Mouse (Mus musculus): ENCODE data around the gene Mpdu1.
A peak's percentile ranks its signal among the peaks of the same experiment; 100 is the strongest.

Mpdu1 gene

DNA sequence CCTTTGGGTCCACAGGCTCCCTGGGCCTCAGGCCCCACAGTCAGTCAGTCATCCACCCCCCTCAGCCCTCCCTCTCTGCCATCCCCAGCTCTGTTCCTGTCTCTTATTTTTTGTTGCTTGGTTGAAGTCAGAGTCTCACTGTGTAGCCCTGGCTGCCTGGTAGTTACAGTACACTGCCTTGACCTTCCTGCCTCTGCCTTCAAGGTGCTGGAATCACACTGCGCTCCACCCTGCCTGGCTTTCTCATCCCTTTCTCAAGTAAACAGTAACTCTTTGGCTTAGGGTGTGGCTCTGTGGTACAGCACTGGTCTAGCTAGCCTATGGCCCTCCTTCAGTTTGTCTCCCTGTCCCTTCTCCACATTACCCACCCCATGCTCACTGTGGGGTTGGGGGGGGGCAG lies 27.4 kb upstream of the Mpdu1 start:
- no peak for DNase-seq

DNA sequence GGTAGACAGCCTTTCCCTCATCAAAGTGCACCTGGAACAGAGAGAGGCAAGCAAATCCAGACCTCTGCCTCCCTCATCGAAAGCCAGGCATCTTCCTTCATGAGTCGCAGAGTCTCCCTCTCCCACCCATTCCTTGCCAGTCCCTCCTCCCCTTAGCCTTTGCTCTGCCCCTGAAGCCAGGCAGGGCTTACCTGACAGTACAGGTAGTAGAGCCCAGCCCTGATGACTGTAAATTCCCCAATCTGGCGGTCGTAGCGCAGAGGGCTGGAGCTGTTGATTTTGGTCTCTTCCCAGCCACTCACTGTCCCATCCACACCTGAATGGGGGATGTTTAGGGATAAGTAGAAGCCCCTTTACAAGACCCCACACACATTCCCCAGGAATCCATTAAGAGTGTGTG lies 24.6 kb upstream of the Mpdu1 start:
- no peak for DNase-seq

DNA sequence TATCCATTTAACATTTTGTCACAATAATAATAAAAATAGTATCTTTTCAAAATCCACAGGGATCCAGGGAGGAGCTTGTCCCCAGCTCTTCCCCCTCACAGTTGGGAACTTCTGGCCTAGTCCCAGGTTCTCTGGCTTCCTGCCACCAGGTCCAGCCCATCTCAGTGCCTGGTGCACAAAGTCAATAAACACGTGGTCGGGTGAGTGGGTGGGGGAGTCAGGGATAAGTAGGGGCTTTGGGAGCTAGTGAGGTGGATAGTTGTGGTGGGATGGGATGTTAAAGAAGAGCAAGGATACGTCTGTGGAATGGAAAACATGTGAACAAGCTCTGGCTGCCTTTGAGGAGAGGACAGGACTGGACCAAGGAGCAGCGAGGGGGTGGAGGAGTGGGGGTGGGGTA lies 23.9 kb upstream of the Mpdu1 start:
- DNase-seq: peak; percentile 65

DNA sequence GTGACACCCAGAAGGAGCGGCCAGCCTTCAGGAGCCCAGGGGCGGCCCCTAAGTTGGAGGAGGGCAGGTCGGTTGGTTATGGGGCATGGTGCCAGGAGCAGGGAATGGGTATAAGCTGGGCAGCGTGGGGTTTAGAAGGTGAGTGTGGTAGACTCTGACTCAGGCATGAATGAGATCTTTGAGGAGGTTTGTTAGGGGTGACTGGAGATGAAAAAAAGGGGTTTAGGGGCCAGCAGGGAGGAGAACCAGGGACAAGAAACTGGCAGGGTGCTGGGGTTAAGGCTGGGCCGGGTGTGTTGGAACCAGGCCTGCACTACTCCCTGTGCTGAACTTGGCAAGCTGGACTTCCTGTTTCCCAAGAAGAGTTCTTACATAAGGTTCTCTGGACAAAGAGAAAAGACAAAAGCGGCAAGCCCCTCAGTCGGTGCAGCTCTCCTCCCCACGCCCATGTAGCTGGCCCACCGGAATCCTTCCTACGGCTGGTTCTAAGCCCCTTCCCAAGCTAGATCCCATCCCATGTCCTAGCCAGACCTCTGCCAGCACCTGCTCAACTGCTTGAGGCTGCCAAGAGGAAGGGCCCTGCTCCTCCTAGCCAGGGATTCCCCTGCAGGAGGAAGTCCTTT lies 23.2 kb upstream of the Mpdu1 start, which contains the start of gene Tnfsf13:
Gene Tnfsf13, minus strand, starts transcription at position 259 of the 623 bp plus-strand sequence.
- DNase-seq: no peak

DNA sequence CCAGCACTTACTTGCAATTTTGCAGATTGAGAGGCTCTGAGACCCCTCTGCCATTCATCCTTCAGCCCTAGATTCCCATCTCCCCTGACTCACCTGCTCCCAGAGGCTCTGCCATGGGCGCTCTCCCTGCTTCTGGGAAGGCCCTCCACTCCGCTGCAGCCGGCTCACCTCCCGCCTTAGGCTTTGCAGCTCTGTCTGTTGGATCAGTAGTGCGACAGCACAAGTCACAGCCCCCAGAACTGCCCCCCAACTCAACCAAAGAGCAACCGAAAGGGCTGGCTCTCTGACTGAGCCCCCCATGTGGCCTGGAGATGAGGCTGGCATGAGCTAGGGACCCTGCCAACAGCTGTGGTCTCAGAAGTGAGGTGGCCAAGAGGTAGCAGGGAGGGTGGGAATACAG lies 22.5 kb upstream of the Mpdu1 start:
- no peak for DNase-seq

DNA sequence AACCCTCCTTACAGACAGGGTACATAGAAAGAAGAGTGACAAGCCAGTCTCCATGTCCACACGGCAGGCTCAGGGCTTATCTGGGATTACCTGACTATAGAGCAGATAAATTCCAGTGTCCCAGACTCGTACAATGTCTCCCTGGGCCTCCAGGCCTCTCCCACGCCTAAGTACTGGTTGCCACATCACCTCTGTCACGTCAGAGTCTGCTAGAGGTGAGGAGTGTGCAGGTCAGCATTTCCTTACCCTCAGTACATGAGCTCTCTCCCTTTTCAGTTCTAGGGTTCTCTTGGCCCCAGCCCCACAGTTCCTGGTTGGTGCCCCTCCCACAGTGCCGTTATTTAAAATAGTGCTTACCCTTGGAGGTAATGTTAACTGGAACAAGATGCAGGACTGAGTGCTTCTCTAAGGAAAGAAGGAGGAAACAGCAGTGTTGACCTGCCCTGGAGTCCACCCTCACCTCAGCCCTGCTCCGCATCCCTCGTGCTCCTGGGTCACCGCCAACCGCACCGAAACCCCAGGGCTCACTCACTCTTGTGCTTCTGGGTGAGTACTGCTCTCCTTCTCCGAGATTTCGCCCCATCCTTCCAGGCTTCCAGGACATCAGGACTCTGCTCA lies 21.8 kb upstream of the Mpdu1 start:
- no peak for DNase-seq

DNA sequence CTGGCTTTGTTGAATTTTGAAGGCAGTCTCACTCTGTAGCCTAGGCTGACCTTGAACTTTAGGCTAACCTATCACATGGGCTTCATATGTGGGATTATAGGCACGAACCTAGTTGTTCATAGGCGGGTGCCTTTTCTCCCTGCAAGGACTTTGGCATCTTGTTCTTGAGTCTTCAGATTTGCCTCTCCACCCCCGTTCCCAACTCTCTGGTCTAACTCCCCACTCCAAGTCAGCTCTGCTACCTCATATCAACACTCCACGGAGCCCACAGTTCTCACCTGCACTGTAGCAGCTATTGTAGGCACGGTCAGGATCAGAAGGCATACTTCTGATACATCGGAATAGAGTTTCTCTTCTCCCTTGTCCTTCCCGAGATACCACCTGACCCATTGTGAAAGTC lies 21.1 kb upstream of the Mpdu1 start:
- no peak for DNase-seq

DNA sequence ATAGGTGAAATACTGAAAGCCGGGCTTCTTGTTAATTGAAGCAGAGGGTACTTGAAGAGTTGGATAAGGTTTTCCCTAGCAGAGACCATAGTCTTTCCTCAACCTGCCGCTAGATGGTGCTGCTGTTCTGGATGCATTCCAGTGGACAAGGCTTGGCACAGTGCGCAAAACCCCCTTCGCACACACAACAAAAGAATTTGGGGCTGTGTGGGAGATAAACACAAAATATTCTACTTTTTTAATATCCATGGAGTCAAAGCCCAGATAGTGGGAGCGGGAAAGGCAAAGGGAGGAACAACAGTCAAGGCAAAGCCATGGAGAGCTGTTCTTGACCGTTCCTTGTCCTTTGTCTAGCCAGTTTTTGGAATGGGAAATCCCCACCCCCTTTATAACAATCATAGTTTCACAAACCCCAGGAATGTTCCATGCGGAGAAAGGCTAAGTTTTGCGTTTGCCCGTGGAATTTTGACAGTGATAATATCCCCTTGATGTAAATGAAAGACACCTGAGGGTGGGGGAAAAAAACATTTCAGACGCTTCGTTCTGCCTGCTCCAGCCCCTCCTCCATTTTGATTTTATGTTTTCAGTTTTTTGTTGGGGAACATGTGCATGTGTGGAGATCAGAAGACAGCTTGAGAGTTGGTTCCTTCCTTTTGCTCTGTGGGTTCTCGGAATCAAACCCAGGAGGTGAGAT lies 20.5 kb upstream of the Mpdu1 start:
- DNase-seq: peak; percentile 94

DNA sequence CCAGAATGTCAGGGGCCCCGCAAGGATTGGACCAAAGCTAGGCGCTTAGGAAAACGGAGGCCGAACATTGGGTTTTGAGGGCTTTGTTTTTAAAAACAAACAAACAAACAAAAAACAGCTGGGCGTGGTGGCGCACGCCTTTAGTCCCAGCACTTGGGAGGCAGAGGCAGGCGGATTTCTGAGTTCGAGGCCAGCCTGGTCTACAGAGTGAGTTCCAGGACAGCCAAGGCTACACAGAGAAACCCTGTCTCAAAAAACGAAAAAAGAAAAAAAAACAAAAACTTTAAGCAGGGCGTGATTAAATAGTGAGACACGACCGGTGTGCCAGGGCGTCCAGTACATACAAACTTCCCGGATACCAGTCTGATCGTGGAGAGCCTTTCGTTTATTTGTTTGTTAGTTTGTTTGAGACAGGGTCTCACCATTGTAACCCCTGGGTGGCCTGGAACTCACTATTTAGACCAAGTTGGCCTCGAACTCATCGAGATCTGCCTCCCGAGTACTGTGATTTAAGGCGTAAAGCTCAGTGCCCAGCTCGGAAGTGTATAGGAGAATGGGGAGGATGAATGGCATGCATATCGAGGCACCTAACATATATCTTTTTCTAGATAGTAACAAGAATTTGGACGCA lies 19.9 kb upstream of the Mpdu1 start:
- no peak for DNase-seq

DNA sequence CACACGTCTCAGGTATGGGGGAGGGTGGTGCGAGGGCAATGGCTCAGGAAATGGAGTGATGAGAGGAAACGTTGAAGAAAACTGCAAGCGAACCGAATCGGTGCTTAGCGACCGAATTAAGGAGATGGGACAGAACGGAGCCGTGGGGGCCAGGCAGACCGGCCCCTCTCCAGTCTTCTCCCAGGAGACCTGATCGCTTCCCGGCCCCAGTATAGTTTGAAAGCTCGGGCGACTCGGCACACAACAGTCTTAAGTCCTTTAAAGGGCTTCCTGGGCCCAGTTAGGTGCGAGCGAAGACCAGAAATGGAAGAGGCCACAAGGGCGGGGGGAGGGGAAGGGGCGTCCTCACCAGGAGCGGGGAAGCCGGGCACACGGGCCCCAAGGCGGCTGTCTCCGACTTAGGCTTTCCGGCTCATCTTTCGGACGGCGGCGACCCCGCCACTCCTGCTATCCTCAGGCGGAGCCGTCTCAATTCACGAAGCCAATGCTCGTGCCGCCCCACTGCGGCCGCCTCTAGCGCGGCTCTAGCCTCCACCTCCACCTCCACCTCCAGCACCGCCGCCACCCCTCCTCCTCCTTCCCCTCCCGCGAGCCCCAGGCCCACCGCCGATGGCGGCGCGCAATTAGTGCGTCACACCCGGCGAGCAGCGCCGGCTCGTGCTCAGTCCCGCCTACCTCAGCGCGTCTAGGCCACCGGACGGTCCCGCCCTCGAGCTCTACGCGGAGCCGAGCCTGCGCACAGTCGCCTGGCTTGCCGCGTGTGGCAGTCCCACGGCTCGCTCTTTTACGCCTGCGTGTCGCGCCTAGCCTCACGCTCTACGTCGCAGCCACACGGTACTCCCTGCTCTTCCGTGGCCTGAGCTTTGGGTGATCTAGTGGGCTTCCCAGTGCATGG lies 19.1 kb upstream of the Mpdu1 start, which contains the start of gene Senp3:
Gene Senp3, minus strand, starts transcription at position 771 of the 895 bp plus-strand sequence.
- DNase-seq: peak; percentile 98

DNA sequence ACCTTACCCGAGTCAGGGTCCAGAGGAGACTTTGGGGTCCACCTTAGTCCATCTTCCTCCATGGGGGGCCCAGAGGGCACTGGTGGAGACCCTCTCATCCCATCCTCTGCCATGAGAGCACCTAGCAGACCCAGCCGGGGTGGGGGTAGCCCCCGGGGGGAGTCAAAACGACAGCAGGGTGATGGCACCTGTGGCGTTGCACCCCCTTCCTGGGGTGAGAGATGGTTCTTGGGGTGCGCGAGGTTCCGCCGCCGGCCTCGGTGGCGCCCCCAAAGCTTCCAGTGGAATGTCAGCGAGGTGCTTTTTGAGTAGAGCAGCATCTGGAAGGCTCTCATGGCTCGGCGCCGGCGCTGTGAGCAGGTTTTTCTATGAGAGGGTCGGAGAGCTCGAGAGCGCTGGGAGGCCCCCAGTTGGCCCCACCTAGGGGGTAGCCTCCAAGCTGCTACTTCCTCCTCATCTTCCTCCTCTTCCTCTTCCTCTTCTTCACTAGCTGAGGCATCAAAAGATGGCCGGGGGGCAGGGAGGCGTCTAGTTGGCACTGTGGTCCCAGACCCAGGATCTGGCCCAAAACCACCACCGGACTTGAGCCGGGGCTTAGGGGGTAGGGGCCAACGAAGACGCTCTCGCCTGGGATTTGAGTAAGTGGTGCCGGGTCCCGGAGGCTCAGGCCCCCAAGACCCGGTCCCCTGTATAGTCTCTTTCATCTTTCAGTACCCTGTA lies 17.9 kb upstream of the Mpdu1 start:
- DNase-seq: no peak

DNA sequence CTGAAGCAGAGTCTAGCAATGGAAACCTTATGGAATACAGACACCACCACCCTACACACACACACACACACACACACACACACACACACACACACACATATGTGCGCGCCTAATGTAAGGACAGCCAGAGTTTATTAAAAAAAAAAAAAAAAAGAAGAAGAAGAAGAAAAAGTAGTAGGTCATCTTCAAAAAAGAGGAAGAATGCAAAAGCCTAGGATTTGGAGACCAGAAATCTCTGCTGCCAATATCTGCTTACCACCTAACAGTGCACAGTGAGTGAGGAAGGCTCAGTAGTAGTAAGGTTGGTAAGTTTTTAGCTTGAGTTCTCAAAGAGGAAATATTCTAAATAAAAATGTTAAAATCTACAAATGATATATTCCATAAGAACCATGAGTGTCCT lies 16.7 kb upstream of the Mpdu1 start:
- DNase-seq: no peak

DNA sequence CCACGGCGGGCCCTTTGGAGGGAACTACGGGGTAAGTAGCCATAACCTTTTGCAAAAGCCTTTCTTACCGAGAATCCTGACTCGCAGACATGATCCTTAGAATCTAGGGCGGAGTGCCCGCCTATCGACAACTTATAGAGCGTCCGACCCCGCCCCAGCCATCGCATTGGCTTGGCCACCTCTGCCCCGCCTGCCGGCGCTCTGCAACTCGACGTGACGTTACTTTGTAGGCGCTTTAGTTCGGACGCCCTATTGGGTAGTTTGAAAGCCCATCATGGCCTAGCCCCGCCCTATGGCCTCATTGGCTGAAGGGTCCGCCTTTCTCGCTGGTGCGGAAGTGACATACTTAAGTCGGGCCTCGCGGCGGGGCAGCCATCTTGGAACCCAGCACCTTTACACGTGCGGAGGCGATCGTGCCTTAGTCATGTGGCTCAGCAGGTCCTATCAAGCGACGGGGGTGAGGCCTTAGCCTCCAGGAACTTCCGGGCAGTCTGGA lies 9.8 kb upstream of the Mpdu1 start, which contains the start of gene Eif4a1:
Gene Eif4a1, minus strand, starts transcription at position 213 of the 496 bp plus-strand sequence.
- DNase-seq: peak; percentile 98

DNA sequence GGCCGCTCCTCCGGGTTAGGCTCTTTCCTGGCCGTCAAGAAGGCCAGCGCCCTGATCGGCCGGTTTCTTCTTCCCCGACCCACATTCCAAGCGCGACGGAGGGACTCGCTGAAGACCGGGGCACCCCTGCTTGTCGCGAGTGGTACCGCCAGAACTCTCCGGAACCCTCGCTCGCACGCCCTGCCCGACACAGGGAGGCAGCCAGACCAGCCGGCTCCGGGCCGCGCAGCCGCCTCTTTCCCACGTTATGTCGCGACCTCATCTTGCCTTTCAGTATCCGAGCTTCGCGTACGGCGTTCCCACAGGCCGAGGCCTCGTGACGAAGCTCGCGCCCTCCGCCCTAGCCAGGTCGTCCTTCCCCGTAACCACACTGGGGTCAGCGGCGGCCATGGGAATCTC lies 9.3 kb upstream of the Mpdu1 start:
- no peak for DNase-seq

DNA sequence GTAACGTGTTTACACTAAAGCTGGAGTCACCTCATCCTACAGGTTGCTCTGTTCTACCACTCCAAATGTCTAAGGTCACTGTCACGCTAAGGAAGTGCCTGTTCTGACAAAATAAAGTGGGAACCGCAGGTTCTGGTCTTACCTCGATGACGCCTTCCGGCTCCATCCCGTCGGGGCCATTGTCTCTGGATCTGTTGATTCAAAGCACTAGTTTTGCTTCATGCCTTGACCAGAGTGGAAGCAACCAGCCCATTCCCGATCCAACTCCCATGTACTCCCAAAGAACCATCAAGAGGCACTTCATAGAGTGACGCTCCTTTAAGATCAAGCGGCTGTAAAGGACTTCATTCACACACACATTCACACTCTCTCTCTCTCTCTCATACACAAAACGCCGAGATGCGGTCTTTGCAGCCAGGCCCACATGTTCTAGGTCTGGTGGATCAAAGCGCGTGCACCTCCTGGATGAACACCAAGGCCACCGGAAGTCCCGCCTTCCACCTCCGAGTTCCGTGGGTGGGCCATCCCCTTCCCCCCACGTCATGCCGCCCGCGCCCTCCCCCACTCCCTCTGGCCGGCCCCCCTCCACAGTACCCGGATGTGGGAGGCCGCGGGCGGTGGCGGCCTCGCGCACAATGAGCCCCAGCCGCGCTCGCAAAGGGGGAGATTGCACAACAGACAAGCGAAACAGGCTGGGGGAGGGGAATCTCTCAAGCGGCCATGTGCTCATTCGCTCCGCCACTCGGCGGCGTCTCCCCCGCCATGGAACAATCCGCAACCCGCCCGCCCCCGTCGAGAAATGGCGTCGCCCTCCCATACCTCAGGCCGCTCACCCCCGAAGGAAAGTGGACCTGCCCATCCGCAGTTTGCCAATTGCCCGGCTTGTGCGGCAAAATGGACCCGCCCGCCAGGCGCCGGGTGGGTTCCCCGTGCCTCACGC lies 8.6 kb upstream of the Mpdu1 start:
- DNase-seq: peak; percentile 96

DNA sequence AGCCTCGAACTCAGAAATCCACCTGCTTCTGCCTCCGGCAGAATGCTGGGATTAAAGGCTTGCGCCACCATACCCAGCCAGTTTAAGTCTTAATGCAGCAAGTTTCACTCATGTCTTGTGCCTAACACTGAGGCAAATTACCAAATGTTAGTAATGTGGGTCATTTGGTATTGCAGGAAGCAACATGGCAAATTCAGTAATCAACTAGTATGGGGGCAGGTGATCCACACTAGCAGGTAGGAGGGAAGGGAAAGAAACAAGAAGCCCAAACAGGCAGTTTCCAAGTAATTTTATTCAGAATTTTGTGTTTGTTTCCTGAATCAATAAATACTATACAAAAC lies 4.2 kb upstream of the Mpdu1 start:
- no peak for DNase-seq

DNA sequence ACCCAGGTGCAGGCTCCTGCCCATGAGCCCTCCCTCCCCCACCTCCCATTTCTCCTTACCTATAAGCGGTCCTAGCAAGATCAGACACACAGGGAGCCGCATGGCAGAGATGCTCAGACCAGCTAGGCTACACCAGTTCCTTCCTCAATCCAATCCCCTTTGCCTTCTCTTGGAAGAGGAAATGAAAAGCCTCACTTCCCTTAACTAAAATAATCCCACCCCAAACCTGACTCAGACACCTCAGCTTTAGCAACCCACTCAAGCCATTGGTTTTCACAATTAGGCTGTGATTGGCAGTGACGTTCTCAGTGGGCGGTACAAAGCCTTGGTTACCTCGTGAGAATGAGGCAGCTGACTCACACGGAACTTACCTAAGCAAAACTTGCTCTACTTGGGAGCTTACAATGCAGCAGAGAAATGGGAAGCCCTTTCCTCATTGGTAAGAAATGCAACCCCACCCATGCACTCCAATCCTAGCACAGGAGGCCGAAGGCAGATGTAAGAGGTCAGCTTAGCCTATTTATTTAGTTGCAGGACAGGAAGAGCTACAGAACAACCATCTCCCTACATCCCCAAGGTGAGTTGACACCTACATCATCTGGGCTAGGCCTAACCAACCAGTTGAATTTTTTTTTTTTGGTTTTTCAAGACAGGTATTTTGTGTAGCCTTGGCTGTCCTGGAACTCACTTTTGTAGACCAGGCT lies 3.7 kb upstream of the Mpdu1 start, which contains the start of gene Cd68:
Gene Cd68, minus strand, starts transcription at position 193 of the 704 bp plus-strand sequence.
- no peak for DNase-seq

DNA sequence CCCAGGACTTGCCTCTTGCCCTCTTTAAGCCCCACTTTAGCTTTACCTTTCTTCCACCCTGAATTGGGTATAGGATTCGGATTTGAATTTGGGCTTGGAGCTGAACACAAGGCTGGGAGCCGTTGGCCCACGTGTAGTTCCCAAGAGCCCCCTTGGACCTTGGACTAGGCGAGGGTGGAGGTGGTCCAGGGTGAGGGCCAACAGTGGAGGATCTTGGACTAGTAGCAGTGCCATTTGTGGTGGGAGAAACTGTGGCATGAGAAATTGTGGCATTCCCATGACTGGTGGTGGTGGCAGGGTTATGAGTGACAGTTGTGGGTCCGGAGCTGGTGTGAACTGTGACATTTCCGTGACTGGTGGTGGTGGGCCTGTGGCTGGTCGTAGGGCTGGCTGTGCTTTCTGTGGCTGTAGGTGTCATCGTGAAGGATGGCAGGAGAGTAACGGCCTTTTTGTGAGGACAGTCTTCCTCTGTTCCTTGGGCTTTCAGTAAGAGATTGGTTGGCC lies 3.1 kb upstream of the Mpdu1 start:
- DNase-seq: no peak

DNA sequence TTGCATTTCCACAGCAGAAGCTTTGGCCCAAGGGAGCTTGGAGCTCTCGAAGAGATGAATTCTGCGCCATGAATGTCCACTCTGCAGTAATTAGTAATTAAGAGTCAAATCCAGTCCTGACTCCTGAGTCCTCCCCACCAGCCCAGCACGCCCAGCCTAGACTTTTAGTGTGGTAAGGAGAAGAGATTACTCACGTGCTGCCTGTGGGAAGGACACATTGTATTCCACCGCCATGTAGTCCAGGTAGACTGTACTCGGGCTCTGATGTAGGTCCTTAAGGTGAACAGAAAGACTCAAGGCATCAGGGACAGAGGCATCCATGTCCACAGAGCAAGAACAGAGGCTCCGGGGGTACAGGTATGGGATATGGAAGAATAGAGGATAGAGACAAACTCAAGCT lies 2.4 kb upstream of the Mpdu1 start:
- no peak for DNase-seq

DNA sequence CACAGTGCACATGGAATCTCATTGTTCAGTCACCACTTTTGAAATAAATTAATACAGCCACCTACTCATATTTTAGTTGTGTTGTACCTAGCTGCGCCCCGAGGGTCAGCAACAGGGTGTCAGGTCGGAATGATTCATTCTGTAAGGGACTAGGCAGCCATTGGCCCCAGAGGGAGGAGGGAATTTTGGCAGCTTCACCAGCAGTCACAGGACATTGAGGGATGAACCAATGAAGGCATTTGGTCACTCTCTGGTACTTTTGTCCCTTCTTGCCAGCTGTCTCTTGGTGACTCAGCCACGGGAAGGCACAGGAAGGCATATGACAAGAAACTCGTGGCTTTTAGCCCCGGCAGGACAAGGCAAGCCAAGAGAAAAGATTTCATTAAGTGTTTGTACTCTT lies 1.4 kb upstream of the Mpdu1 start:
- DNase-seq: no peak
